ENCODE assay signal across 8 mouse cellular contexts in genomic region chr7:128417930-128418779, GRCm38 (mm10). TPM values are rescaled to one million over a fixed set of nuclear protein-coding genes. Genes with fewer than 3 reads are reported as not detected.
DNase-seq lines count a peak whose midpoint lies in the region; ATAC-seq and TF ChIP-seq lines count a peak whose summit lies in the region.

Rgs10 (minus strand) TSS chr7:128418758.

- ATAC-seq in forebrain, embryonic 14.5 days = peak; percentile 91
- peak; percentile 81 for ATAC-seq in lung, embryonic 14.5 days (ENCODE audit: insufficient read depth)
- no peak for ATAC-seq in neutrophil, adult 5-6 weeks (ENCODE audit: extremely low read depth, insufficient number of reproducible peaks, low FRiP score, poor library complexity, severe bottlenecking)

- peak within 1 kb of the TSS; percentile 97 for H3K4me2 ChIP-seq in forebrain, embryonic 14.5 days (ENCODE audit: low read length)
- H3K4me2 ChIP-seq in lung, embryonic 14.5 days = peak within 1 kb of the TSS; percentile 100

- H3K4me1 ChIP-seq in forebrain, embryonic 14.5 days (ENCODE audit: control insufficient read depth, insufficient read depth, low read length) = peaks cover 6% of the 10 kb centered on the region; the same call in 1 of the 2 replicates
- peaks cover 8% of the 10 kb centered on the region for H3K4me1 ChIP-seq in lung, embryonic 14.5 days (ENCODE audit: insufficient read depth)

- under 1% methylated on average over 86 of the region's 102 CpGs for WGBS in forebrain, embryonic 14.5 days
- WGBS in large intestine, adult 2 months = under 1% methylated on average over 94 of the region's 102 CpGs
- under 1% methylated on average over 90 of the region's 102 CpGs for WGBS in lung, embryonic 14.5 days

- H3K27me3 ChIP-seq in forebrain, embryonic 14.5 days (replicated peaks; ENCODE audit: control insufficient read depth, insufficient read depth, low read length) = peaks cover 48% of the 10 kb centered on the region
- peaks cover 65% of the 10 kb centered on the region for H3K27me3 ChIP-seq in lung, embryonic 14.5 days (ENCODE audit: insufficient read depth, low read length)

- H3K9ac ChIP-seq in forebrain, embryonic 14.5 days (ENCODE audit: low read length) = peak within 1 kb of the TSS; percentile 66
- peak within 1 kb of the TSS; percentile 70 for H3K9ac ChIP-seq in lung, embryonic 14.5 days

- no peak for TF ChIP-seq CTCF in lung, embryonic 14.5 days (IDR thresholded peaks at IDR 0.05; ENCODE audit: low read depth)

- no peak within 1 kb of the TSS for H3K27ac ChIP-seq in forebrain, embryonic 14.5 days (ENCODE audit: low read depth, low read length)
- no peak within 1 kb of the TSS for H3K27ac ChIP-seq in lung, embryonic 14.5 days (ENCODE audit: low read depth)

- intact Hi-C loops in heart, postnatal 14 days (cut with DNase I) = no loop called here

- peak within 1 kb of the TSS; percentile 66 for H3K4me3 ChIP-seq in forebrain, embryonic 14.5 days (ENCODE audit: low read depth, low read length)
- peak within 1 kb of the TSS; percentile 76 for H3K4me3 ChIP-seq in lung, embryonic 14.5 days (ENCODE audit: low read depth, low read length)

- no peaks in the 10 kb centered on the region for H3K36me3 ChIP-seq in forebrain, embryonic 14.5 days (ENCODE audit: control insufficient read depth, insufficient read depth, low read length)
- no peaks in the 10 kb centered on the region for H3K36me3 ChIP-seq in lung, embryonic 14.5 days (ENCODE audit: insufficient read depth)

- peak; percentile 35 to 42 for DNase-seq in CD8-positive naive resting alpha-beta T cell, adult 2 months (ENCODE audit: low read depth in 2 of 2, low spot score in 2 of 2)
- DNase-seq in brain, adult 2 months (ENCODE audit: low read depth, low spot score) = peak; percentile 57
- peak; percentile 54 for DNase-seq in forebrain, embryonic 14.5 days (ENCODE audit: low spot score)
- DNase-seq in heart, postnatal 14 days = peak; percentile 71 to 81
- no peak for DNase-seq in large intestine, adult 2 months (ENCODE audit: low read depth, low spot score)
- DNase-seq in lung, embryonic 14.5 days = peak; percentile 79
- peak; percentile 46 to 57 for DNase-seq in thymus, postnatal 10 days (ENCODE audit: low spot score in 2 of 2)

- H3K9me3 ChIP-seq in forebrain, embryonic 14.5 days (replicated peaks; ENCODE audit: control insufficient read depth, low read length) = no peaks in the 10 kb centered on the region
- H3K9me3 ChIP-seq in lung, embryonic 14.5 days (ENCODE audit: low read depth, low read length) = no peaks in the 10 kb centered on the region

RNA-seq across cellular contexts. Expression of gene Rgs10, which starts in this region (rescaled TPM):
- 21.8 and 22.5 TPM in 2 replicates for polyA plus RNA-seq in forebrain, embryonic 14.5 days (2014; fragmentation: Nextera tagmentation; extraction: Ambion mirVana)
- 10 to 100 TPM; 10.1 to 14.9 TPM for total RNA-seq in heart, postnatal 14 days (2021)
- 12.9 and 15.6 TPM in 2 replicates for polyA plus RNA-seq in large intestine, adult 2 months (2012; rRNA removed)
- polyA plus RNA-seq in lung, embryonic 14.5 days (2014; fragmentation: Nextera tagmentation; extraction: Ambion mirVana) = 31.1 and 31.2 TPM in 2 replicates
- 27.0 and 28.9 TPM in 2 replicates for total RNA-seq in neutrophil, adult 5-6 weeks (2017)
